Mouse (Mus musculus): ENCODE data around the gene Ctcfl.

DNA sequence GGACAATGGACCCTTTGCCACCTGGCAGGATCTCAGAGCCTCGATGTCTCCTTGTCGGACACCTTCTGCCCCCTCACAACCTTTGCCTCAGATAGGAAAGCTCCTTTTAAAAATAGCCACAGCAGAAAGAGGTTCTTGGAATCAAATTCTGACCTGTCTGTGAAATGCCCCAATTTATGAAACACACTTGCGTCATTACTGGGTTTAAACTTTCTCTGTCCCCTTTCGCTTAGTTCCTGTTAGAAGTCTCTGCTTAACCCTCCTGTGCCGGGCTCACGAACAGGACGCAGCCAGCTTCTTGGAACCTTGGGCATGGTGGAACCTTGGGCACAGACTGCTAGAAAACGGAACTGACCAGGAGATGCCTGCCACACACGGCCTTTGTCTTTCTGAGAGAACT lies 8.8 kb downstream of the Ctcfl start:
- TF ChIP-seq POLR2A (IDR thresholded peaks at IDR 0.05; ENCODE audit: extremely low read depth, insufficient read depth, low read length) = no peak
- TF ChIP-seq CTCF (IDR thresholded peaks at IDR 0.05; ENCODE audit: extremely low read depth, insufficient read depth, low read length) = no peak

Data from cortical plate, adult 2 months (tissue).